Mouse (Mus musculus) E14TG2a.4 (cell line): Measurements from ENCODE around the gene Cxcl12.

ENCODE experiments used
- CTCF ChIP-seq: conservative IDR thresholded peaks from 2 replicates; pipeline ENCODE4 v1.5.1; 2014; ENCODE audit warnings: low read length
- POU5F1 ChIP-seq: IDR thresholded peaks from 2 replicates; pipeline ENCODE4 v1.6.1; 2014; ENCODE audit warnings: low read length, borderline replicate concordance

- TF ChIP-seq CTCF = no peak
- TF ChIP-seq POU5F1 = no peak
These were observed 46.2 kb downstream of the Cxcl12 start for GRCm38 (mm10) chr6:117214506-117214905.
